Mouse (Mus musculus) midbrain, embryonic 11.5 days (tissue): ENCODE measurements around the gene Itgb3bp. TPM values are rescaled to one million over a fixed set of nuclear protein-coding genes. Genes with fewer than 3 reads are reported as not detected.
A peak's percentile ranks its signal among the peaks of the same experiment; 100 is the strongest.

Source experiments
- ATAC-seq: fragments of 200-750 bp; cut with Nextera tagmentation; 2 replicates; pipeline ENCODE4 v1.8.0; 2017; ENCODE audit warnings: moderate TSS enrichment, moderate library complexity; ENCODE audit not compliant: low FRiP score
- DNase-seq: peaks from one replicate; pipeline ENCODE4 v3.0.0; 2015; ENCODE audit warnings: low spot score; ENCODE audit errors: missing footprints
- H3K27ac ChIP-seq: fragments of 300-500 bp; sonication (generic); 2 replicates; pipeline ENCODE4 v1.5.1; 2014; ENCODE audit warnings: low read depth, low read length
- H3K27me3 ChIP-seq: fragments of 300-500 bp; sonication (generic); 2 replicates; pipeline ENCODE4 v1.6.1; 2014; ENCODE audit warnings: mild to moderate bottlenecking, low read length, moderate library complexity, mixed read lengths; ENCODE audit not compliant: control insufficient read depth, insufficient read depth
- H3K36me3 ChIP-seq: fragments of 300-500 bp; sonication (generic); 2 replicates; pipeline ENCODE4 v1.6.1; 2014; ENCODE audit warnings: mild to moderate bottlenecking, low read length, moderate library complexity, mixed read lengths; ENCODE audit not compliant: control insufficient read depth, insufficient read depth
- H3K4me1 ChIP-seq: fragments of 300-500 bp; sonication (generic); 2 replicates; pipeline ENCODE4 v1.6.1; 2014; ENCODE audit warnings: low read length; ENCODE audit not compliant: control insufficient read depth, insufficient read depth
- H3K4me2 ChIP-seq: fragments of 300-500 bp; sonication (generic); 2 replicates; pipeline ENCODE4 v1.6.1; 2014; ENCODE audit warnings: mild to moderate bottlenecking, moderate library complexity
- H3K4me3 ChIP-seq: fragments of 300-500 bp; sonication (generic); 2 replicates; pipeline ENCODE4 v1.5.1; 2014; ENCODE audit warnings: low read depth, low read length
- H3K9ac ChIP-seq: fragments of 300-500 bp; sonication (generic); 2 replicates; pipeline ENCODE4 v1.6.1; 2014; ENCODE audit warnings: low read length
- H3K9me3 ChIP-seq: fragments of 300-500 bp; sonication (generic); 2 replicates; pipeline ENCODE4 v1.6.1; 2016; ENCODE audit warnings: low read length; ENCODE audit not compliant: control insufficient read depth
- WGBS: fragments of 180-500 bp; shearing (Covaris S2); extraction: QIAGEN DNeasy Blood & Tissue Kit; methylation state at CpG from one replicate; pipeline ENCODE4 v1.1.7; 2014; 5-methylcytosine and 5-hydroxymethylcytosine counted together
- polyA plus RNA-seq: library from polyadenylated mRNA; unstranded; fragments of >200 nt; fragmentation: Nextera tagmentation; extraction: Ambion mirVana; gene quantifications from 2 replicates; pipeline ENCODE4 v1.2.1, GENCODE M21; 2014

Gene Itgb3bp
- polyA plus RNA-seq, 1 experiment from 2014 or later, result 66.5 TPM

GRCm38 (mm10) chr4:99928521-99928920 is 1.1 kb downstream of the Itgb3bp start:
- Histone ChIP-seq H3K4me1 (peaks cover 5% of the 10 kb centered on the region; the same call in 1 of the 2 replicates), H3K27me3 (no peaks in the 10 kb centered on the region), H3K4me2 (no peak overlapping the region), H3K9me3 (no peaks in the 10 kb centered on the region), H3K27ac (no peak overlapping the region), H3K36me3 (no peaks in the 10 kb centered on the region), H3K4me3 (no peak overlapping the region), H3K9ac (no peak overlapping the region)
- 84% methylated on average over 6 of the region's 6 CpGs for WGBS
- DNase-seq (no peak), ATAC-seq (no peak)

GRCm38 (mm10) chr4:99926380-99926779 is 3.2 kb downstream of the Itgb3bp start:
- Histone ChIP-seq H3K27ac (no peak overlapping the region), H3K4me3 (no peak overlapping the region), H3K27me3 (no peaks in the 10 kb centered on the region), H3K9me3 (no peaks in the 10 kb centered on the region), H3K4me2 (no peak overlapping the region), H3K36me3 (no peaks in the 10 kb centered on the region), H3K4me1 (peaks cover 5% of the 10 kb centered on the region; the same call in 1 of the 2 replicates), H3K9ac (no peak overlapping the region)
- 89% methylated on average over 4 of the region's 4 CpGs for WGBS
- DNase-seq (no peak), ATAC-seq (no peak)

- ATAC-seq, result no peak
Measured at GRCm38 (mm10) chr4:99913894-99914451, 15.6 kb downstream of the Itgb3bp start.

GRCm38 (mm10) chr4:99882405-99882804 is 47.2 kb downstream of the Itgb3bp start:
- ATAC-seq (no peak), DNase-seq (no peak)
- Histone ChIP-seq H3K27me3 (no peaks in the 10 kb centered on the region), H3K9me3 (no peaks in the 10 kb centered on the region), H3K36me3 (no peaks in the 10 kb centered on the region), H3K4me3 (no peak overlapping the region), H3K9ac (no peak overlapping the region), H3K4me1 (no peaks in the 10 kb centered on the region), H3K4me2 (no peak overlapping the region), H3K27ac (no peak overlapping the region)

More at GRCm38 (mm10) chr4:99913894-99914451, 15.6 kb downstream of the Itgb3bp start:
- Histone ChIP-seq H3K36me3 (no peaks in the 10 kb centered on the region), H3K4me3 (no peak overlapping the region), H3K9me3 (no peaks in the 10 kb centered on the region), H3K4me2 (no peak overlapping the region), H3K27ac (no peak overlapping the region), H3K27me3 (no peaks in the 10 kb centered on the region), H3K9ac (no peak overlapping the region), H3K4me1 (no peaks in the 10 kb centered on the region)
- peak; percentile 95 for DNase-seq
- 69% methylated on average over 4 of the region's 4 CpGs for WGBS

GRCm38 (mm10) chr4:99881882-99882281 is 47.7 kb downstream of the Itgb3bp start:
- peak; percentile 93 for DNase-seq
- H3K27ac ChIP-seq, result no peak overlapping the region
- ATAC-seq, result no peak
- H3K9ac ChIP-seq, result no peak overlapping the region
- no peaks in the 10 kb centered on the region for H3K36me3 ChIP-seq
- H3K4me1 ChIP-seq, result no peaks in the 10 kb centered on the region
- H3K4me2 ChIP-seq, result no peak overlapping the region
- no peaks in the 10 kb centered on the region for H3K27me3 ChIP-seq
- H3K9me3 ChIP-seq, result no peaks in the 10 kb centered on the region
- no peak overlapping the region for H3K4me3 ChIP-seq

GRCm38 (mm10) chr4:99829094-99830073 is 100.2 kb downstream of the Itgb3bp start, which contains the start of gene Efcab7:
TSS of gene Efcab7 (plus strand) at chr4:99829198.
- ATAC-seq, result peak; percentile 91
- peak within 1 kb of the TSS; percentile 93 for H3K27ac ChIP-seq

GRCm38 (mm10) chr4:99828739-99829093 is 100.9 kb downstream of the Itgb3bp start:
- Histone ChIP-seq H3K4me3 (peak overlapping the region; percentile 61), H3K9ac (peak overlapping the region; percentile 87), H3K4me1 (peaks cover 4% of the 10 kb centered on the region; the same call in 1 of the 2 replicates), H3K27me3 (no peaks in the 10 kb centered on the region), H3K4me2 (peak overlapping the region; percentile 72), H3K36me3 (no peaks in the 10 kb centered on the region), H3K27ac (peak overlapping the region; percentile 93; the same call in 1 of the 2 replicates), H3K9me3 (no peaks in the 10 kb centered on the region)
- ATAC-seq (no peak), DNase-seq (no peak)
- WGBS, result under 1% methylated on average over 7 of the region's 7 CpGs

More at GRCm38 (mm10) chr4:99829094-99830073, 100.2 kb downstream of the Itgb3bp start, which contains the start of gene Efcab7:
- H3K4me1 ChIP-seq, result peaks cover 4% of the 10 kb centered on the region; the same call in 1 of the 2 replicates
- under 1% methylated on average over 48 of the region's 48 CpGs for WGBS
- H3K9ac ChIP-seq, result peak within 1 kb of the TSS; percentile 87
- peak; percentile 99 for DNase-seq
- no peaks in the 10 kb centered on the region for H3K27me3 ChIP-seq
- no peaks in the 10 kb centered on the region for H3K9me3 ChIP-seq
- peak within 1 kb of the TSS; percentile 72 for H3K4me2 ChIP-seq
- H3K36me3 ChIP-seq, result no peaks in the 10 kb centered on the region
- peak within 1 kb of the TSS; percentile 61 for H3K4me3 ChIP-seq

GRCm38 (mm10) chr4:99828337-99828736 is 101.3 kb downstream of the Itgb3bp start:
- Histone ChIP-seq H3K4me1 (peaks cover 4% of the 10 kb centered on the region; the same call in 1 of the 2 replicates), H3K4me2 (peak overlapping the region; percentile 72), H3K27ac (no peak overlapping the region), H3K9me3 (no peaks in the 10 kb centered on the region), H3K9ac (no peak overlapping the region), H3K27me3 (no peaks in the 10 kb centered on the region), H3K4me3 (peak overlapping the region; percentile 61), H3K36me3 (no peaks in the 10 kb centered on the region)
- no peak for ATAC-seq
- peak; percentile 87 for DNase-seq
- WGBS, result 58% methylated on average over 4 of the region's 4 CpGs
